Mouse (Mus musculus) liver, embryonic 15.5 days (tissue): ENCODE results near the gene Pnrc2. TPM values are rescaled to one million over a fixed set of nuclear protein-coding genes. Genes with fewer than 3 reads are reported as not detected.

Experiments used
- ATAC-seq: fragments of 200-750 bp; cut with Nextera tagmentation; 2 replicates; pipeline ENCODE4 v1.8.0; 2017; ENCODE audit warnings: moderate number of reproducible peaks, mild to moderate bottlenecking, moderate library complexity; ENCODE audit not compliant: insufficient read depth
- H3K27ac ChIP-seq: fragments of 300-500 bp; sonication (generic); replicated peaks from 2 replicates; pipeline ENCODE4 v1.5.1; 2015; ENCODE audit warnings: mild to moderate bottlenecking, inconsistent platforms
- H3K27me3 ChIP-seq: fragments of 300-500 bp; sonication (generic); 2 replicates; pipeline ENCODE4 v1.6.1; 2015; ENCODE audit warnings: mild to moderate bottlenecking, inconsistent platforms
- H3K36me3 ChIP-seq: fragments of 300-500 bp; sonication (generic); replicated peaks from 2 replicates; pipeline ENCODE4 v1.6.1; 2015; ENCODE audit warnings: moderate library complexity, mild to moderate bottlenecking, inconsistent platforms
- H3K4me1 ChIP-seq: fragments of 300-500 bp; sonication (generic); replicated peaks from 2 replicates; pipeline ENCODE4 v1.6.1; 2015; ENCODE audit warnings: inconsistent platforms
- H3K4me2 ChIP-seq: fragments of 300-500 bp; sonication (generic); 2 replicates; pipeline ENCODE4 v1.6.1; 2015; ENCODE audit warnings: moderate library complexity, mild to moderate bottlenecking, inconsistent platforms
- H3K4me3 ChIP-seq: fragments of 300-500 bp; sonication (generic); replicated peaks from 2 replicates; pipeline ENCODE4 v1.5.1; 2015; ENCODE audit warnings: mild to moderate bottlenecking, inconsistent platforms
- H3K9ac ChIP-seq: fragments of 300-500 bp; sonication (generic); 2 replicates; pipeline ENCODE4 v1.6.1; 2015; ENCODE audit warnings: moderate library complexity, mild to moderate bottlenecking, inconsistent platforms
- H3K9me3 ChIP-seq: fragments of 300-500 bp; sonication (generic); replicated peaks from 2 replicates; pipeline ENCODE4 v1.6.1; 2016; ENCODE audit warnings: inconsistent platforms
- WGBS: fragments of 180-500 bp; shearing (Covaris S2); methylation state at CpG from one replicate; pipeline ENCODE4 v1.1.7; 2015; ENCODE audit warnings: mixed read lengths; ENCODE audit not compliant: insufficient replicate concordance; 5-methylcytosine and 5-hydroxymethylcytosine counted together
- polyA plus RNA-seq: library from polyadenylated mRNA; unstranded; fragments of >200 nt; fragmentation: Nextera tagmentation; extraction: Ambion mirVana; gene quantifications from 2 replicates; pipeline ENCODE4 v1.2.1, GENCODE M21; 2015

Pnrc2 gene
- polyA plus RNA-seq, 1 experiment from 2014 or later: 77.1 TPM

DNA sequence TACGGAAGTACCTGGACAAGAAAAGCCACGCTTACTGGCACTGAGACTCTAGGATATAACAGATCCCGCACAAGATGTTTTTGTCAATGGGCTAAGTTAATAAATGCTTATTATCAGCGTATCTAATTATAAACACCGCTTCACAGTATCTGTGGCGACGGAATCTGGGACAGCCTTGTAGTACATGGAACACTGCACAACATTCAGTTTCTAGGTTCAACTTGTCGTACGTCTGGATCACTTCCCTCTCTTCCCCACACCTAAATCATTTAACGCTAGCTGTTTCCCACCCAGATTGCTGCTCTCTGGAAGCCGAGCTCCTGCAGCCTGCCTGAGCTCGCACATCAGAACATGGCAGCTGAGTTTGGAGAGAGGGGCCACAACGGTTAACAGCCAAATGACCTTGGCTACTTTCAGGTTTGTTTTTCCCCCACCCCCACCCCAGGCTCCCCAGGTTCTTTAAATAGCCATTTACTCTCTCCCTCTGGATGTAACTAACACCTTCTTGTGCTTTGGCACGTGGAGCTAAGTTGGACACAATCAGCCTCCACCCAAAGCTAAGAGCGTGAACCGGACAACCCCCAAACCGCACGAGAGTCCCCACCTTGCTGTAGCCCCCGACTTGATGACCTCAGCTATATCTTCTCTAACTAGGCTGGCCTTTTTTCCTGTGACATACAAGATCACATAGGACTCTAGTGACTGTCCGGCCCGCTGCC is 34.2 kb downstream of the Pnrc2 start:
- ATAC-seq: no peak
- H3K4me3 ChIP-seq: no peak overlapping the region
- no peaks in the 10 kb centered on the region for H3K9me3 ChIP-seq
- no peak overlapping the region for H3K27ac ChIP-seq
- no peaks in the 10 kb centered on the region for H3K36me3 ChIP-seq
- H3K4me2 ChIP-seq: no peak overlapping the region
- 77% methylated on average over 21 of the region's 21 CpGs for WGBS
- no peak overlapping the region for H3K9ac ChIP-seq
- no peaks in the 10 kb centered on the region for H3K4me1 ChIP-seq
- no peaks in the 10 kb centered on the region for H3K27me3 ChIP-seq

DNA sequence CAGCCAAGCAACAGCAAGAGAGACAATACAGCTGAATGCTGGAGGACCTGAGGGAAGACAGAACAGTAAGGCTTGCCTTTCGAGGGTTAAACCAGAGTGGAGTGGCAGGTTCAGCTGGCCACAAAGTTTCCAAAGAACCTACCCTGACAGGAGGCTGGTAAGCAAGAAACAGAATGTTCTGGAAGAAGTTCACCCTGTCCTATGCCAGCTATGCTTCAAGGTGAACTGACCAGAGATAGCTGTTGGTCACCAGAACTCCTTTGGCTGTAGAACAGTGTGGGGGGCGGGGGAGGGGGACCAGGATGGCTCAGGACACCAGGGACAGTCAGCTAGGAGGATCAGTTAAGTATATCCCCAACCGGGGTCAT is 34.7 kb downstream of the Pnrc2 start:
- H3K9ac ChIP-seq: no peak overlapping the region
- H3K4me2 ChIP-seq: no peak overlapping the region
- WGBS: 52% methylated on average over 3 of the region's 3 CpGs
- no peaks in the 10 kb centered on the region for H3K9me3 ChIP-seq
- no peak for ATAC-seq
- no peaks in the 10 kb centered on the region for H3K36me3 ChIP-seq
- H3K4me1 ChIP-seq: no peaks in the 10 kb centered on the region
- no peak overlapping the region for H3K4me3 ChIP-seq
- H3K27ac ChIP-seq: no peak overlapping the region
- H3K27me3 ChIP-seq: no peaks in the 10 kb centered on the region

DNA sequence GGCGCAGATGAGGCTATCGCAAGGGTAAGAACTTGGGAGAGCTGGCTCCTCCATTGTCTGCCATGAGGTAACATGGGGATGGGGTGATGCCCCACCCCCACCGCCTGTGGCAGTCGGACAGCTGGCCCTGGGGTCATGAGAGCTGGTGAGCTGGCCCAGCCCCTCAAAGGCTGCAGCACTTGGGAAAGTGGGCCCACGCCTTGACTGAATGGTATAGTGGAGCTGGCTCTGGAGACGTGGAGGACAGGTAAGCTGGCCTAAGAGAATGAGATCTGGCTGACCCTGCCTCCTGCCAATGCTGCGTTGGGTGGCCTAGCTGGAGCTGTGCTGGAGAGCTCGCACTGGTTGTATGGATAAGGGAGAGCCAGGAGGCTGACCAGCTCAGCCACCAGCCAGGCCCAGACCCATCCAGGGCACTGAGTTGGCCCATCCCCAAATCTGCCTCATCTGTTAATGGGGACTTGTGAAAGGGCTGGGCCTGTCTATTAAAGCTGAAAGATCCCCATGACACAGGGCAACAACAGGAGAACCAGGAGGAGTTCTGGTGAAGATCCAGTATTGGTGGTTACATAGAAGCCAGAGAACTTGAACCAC is 39.4 kb downstream of the Pnrc2 start:
- ATAC-seq: no peak
- WGBS: 73% methylated on average over 8 of the region's 8 CpGs
- Histone ChIP-seq H3K9me3 (no peaks in the 10 kb centered on the region), H3K4me3 (no peak overlapping the region), H3K4me2 (no peak overlapping the region), H3K27ac (no peak overlapping the region), H3K27me3 (peaks cover 3% of the 10 kb centered on the region; the same call in 1 of the 2 replicates), H3K9ac (no peak overlapping the region), H3K4me1 (no peaks in the 10 kb centered on the region), H3K36me3 (no peaks in the 10 kb centered on the region)

DNA sequence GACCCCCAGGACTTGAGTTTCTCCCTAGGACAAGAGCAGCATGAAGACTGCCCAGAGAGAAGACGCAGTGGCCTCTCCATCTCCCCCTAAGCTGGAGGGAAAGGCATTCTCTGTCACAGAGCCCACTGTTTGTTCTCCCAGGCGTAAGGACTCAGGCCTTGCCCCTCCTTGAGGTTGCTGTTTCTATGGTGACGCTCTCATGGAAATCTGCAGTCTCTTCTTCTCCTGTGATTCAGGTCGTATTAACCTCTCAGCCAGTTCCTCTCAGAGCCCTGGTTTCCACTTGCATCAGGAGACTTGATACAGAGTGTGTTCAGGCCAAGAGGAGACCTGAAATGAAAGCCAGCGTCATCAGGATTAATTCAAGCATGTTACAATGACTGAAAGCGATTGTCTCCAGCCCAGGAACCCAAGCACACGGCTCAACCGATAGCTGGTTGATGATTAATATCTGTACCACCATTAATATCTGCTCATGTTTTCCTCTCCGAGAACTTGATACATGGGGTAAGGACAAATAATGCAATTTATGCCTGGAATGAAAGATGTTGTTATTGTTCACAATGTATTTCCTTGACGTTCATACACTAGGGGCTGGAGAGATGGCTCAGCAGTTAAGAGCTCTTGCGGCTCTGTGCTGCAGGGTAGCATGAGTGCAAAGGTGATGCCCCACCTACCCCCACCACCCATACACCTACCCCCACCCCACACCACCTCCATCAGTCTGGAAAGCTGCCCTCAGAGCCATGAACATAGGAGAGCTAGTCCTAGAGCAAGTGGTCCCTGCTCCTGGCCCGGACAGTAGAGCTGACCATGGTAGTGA is 40.1 kb downstream of the Pnrc2 start:
- 67% methylated on average over 12 of the region's 12 CpGs for whole genome bisulfite sequencing
- H3K4me1 ChIP-seq: 0 out of 2 replicates have a peak, but pooled peaks cover 4% of the 10 kb centered on the region
- H3K27ac ChIP-seq: no peak overlapping the region
- no peak overlapping the region for H3K4me3 ChIP-seq
- no peaks in the 10 kb centered on the region for H3K9me3 ChIP-seq
- no peak for ATAC-seq
- H3K27me3 ChIP-seq: peaks cover 3% of the 10 kb centered on the region; the same call in 1 of the 2 replicates
- no peak overlapping the region for H3K4me2 ChIP-seq
- H3K9ac ChIP-seq: no peak overlapping the region
- no peaks in the 10 kb centered on the region for H3K36me3 ChIP-seq

DNA sequence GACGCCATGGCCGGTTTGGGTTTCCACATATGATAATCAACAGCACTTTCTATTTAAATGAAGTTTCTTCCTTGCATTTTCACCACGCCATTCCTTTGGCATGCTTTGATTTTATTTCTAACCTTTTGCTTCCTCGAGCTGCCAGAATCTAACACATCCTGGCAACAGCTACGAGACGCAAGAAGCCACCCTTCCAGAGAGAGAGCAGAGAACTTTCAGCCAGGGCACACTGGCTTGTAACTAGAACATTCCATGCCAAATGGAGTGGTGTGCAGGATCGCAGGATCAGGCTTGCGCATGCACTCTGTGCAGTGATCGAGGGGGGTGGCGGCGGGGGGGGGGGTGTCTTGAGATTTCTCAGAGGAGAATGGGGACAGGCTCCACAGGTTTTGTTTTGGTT is 41.6 kb downstream of the Pnrc2 start:
- Histone ChIP-seq H3K27ac (no peak overlapping the region), H3K9me3 (no peaks in the 10 kb centered on the region), H3K4me1 (0 out of 2 replicates have a peak, but pooled peaks cover 7% of the 10 kb centered on the region), H3K4me3 (no peak overlapping the region), H3K4me2 (no peak overlapping the region), H3K9ac (no peak overlapping the region), H3K27me3 (peaks cover 3% of the 10 kb centered on the region; the same call in 1 of the 2 replicates), H3K36me3 (no peaks in the 10 kb centered on the region)
- WGBS: 73% methylated on average over 11 of the region's 11 CpGs
- no peak for ATAC-seq

DNA sequence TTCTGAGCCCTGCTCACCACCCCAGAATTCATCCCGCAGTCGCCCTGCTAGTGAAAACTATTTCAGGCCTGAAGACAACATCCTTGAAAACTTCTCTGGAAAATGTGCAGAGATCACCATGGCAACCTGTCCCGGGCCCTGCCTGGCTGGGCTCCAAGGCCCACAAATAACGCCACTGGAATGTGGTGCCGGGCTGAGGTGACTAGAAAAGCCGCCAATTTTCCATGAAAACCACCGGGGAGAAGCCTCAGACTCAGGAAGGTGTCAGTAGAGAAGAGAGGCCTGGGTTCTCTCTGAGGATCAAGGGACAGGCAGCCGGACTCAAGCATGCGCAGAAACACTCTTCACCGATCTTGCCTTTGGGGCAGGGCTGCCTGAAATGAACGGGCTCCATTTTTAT is 45.2 kb downstream of the Pnrc2 start:
- H3K4me2 ChIP-seq: no peak overlapping the region

DNA sequence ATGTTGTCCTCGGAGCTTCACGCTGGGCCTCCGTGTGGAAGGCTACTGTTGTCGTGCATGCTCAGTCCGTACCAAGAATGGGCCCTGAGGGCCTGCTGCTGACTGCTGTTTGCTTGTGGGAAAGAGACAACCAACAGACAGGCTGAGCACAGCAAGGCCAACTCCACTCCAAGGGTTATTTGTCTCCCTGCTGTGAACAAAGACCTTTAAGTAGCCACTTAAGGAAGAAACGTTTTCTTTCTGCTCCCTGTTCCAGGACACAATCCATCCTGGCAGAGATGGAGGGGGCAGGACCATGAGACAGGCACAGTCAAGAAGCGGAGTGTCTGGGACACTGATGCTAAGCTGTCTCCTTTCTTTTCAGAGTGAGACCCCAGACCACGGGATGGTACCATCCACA is 49.4 kb downstream of the Pnrc2 start:
- Histone ChIP-seq H3K9me3 (no peaks in the 10 kb centered on the region), H3K27me3 (no peaks in the 10 kb centered on the region), H3K4me2 (no peak overlapping the region), H3K4me3 (no peak overlapping the region), H3K9ac (no peak overlapping the region), H3K4me1 (peaks cover 11% of the 10 kb centered on the region; the same call in 1 of the 2 replicates), H3K36me3 (no peaks in the 10 kb centered on the region), H3K27ac (no peak overlapping the region)
- WGBS: 62% methylated on average over 8 of the region's 8 CpGs
- no peak for ATAC-seq

More for the DNA sequence above, 45.2 kb downstream of the Pnrc2 start:
- peaks cover 3% of the 10 kb centered on the region; the same call in 1 of the 2 replicates for H3K27me3 ChIP-seq
- 0 out of 2 replicates have a peak, but pooled peaks cover 7% of the 10 kb centered on the region for H3K4me1 ChIP-seq
- 61% methylated on average over 11 of the region's 11 CpGs for WGBS
- no peak overlapping the region for H3K27ac ChIP-seq
- no peaks in the 10 kb centered on the region for H3K36me3 ChIP-seq
- ATAC-seq: no peak
- H3K9ac ChIP-seq: no peak overlapping the region
- no peaks in the 10 kb centered on the region for H3K9me3 ChIP-seq
- no peak overlapping the region for H3K4me3 ChIP-seq

DNA sequence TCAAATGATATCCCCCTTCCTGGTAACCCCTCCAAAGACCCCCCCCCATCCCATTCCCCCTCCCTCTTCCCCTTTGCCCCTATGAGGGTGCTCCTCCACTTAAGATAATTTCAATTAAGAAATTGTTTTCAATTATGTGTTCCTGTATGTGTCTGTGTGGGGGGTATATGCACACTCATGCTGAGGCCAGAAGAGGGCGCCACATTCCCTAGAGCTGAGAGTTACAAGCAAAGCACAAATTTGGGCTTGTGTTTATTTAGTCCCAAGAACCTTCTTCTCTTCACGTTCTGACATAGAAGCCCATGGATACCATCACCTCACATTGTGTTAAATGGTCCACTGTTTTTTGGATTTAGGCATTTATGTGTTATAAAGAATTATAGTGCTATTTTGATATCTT is 50.4 kb downstream of the Pnrc2 start:
- Histone ChIP-seq H3K9me3 (no peaks in the 10 kb centered on the region), H3K4me2 (no peak overlapping the region), H3K36me3 (no peaks in the 10 kb centered on the region), H3K4me1 (peaks cover 5% of the 10 kb centered on the region; the same call in 1 of the 2 replicates), H3K27ac (no peak overlapping the region), H3K27me3 (no peaks in the 10 kb centered on the region), H3K9ac (no peak overlapping the region), H3K4me3 (no peak overlapping the region)
- no peak for ATAC-seq
- WGBS: 48% methylated on average over 2 of the region's 2 CpGs

DNA sequence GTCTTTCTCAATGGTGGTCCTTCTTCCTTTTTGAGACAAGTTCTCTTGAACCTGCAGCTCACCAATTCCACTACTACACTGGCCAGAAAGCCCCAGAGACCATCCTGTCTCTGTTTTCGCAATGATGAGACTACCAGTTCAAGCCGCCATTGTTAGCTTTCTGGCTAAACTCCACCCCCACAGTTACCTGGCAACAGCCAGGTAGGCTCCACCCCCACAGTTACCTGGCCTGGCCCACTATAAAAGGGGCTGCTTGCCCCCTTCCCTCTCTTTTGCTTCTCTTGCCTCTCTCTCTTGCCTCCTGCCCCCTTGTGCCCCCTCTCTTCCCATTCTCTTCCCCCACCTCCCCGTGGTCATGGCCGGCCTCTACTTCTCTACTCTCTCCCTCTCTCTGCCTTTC is 51.9 kb downstream of the Pnrc2 start:
- 78% methylated on average over 4 of the region's 4 CpGs for whole genome bisulfite sequencing
- H3K4me1 ChIP-seq: peaks cover 17% of the 10 kb centered on the region
- H3K9ac ChIP-seq: no peak overlapping the region
- no peak overlapping the region for H3K27ac ChIP-seq
- no peak overlapping the region for H3K4me2 ChIP-seq
- H3K9me3 ChIP-seq: no peaks in the 10 kb centered on the region
- H3K27me3 ChIP-seq: no peaks in the 10 kb centered on the region
- no peak for ATAC-seq
- H3K36me3 ChIP-seq: no peaks in the 10 kb centered on the region
- no peak overlapping the region for H3K4me3 ChIP-seq
